Mouse (Mus musculus): ENCODE measurements around the gene Duox1.

GRCm38 (mm10) chr2:122362622-122363523 is 47.4 kb downstream of the Duox1 start:
- TF ChIP-seq POLR2A (IDR thresholded peaks at IDR 0.05; ENCODE audit: borderline replicate concordance, control insufficient read depth, low read depth, low read length) (no peak), CTCF (IDR thresholded peaks at IDR 0.05; ENCODE audit: control insufficient read depth, insufficient read depth, low read length) (0 out of 2 replicates have a peak, but pooled peaks have one; percentile 2)

All from bone marrow, adult 2 months (tissue).